Comparison of ENCODE assay signal across 14 mouse cellular contexts in genomic region chr2:76122167-76122566, GRCm38 (mm10).
"Had no signal": no experiment of that assay in that cellular context is flagged by ENCODE, and none has a peak within 500 bp of the region (broad histone marks: within the 10 kb centered on the region; RNA-seq: fewer than 3 reads in every experiment).

No protein-coding gene starts in this region.

- H3K9me3 ChIP-seq: limb, embryonic 10.5 days; liver, embryonic 15.5 days; midbrain, embryonic 15.5 days; neural tube, embryonic 13.5 days had no signal

- DNase-seq: kidney, adult 9 months; kidney, postnatal 36 days; lung, embryonic 14.5 days; lung, postnatal 10 days; retina, postnatal 1 day; right cerebral cortex, postnatal 4 days; spleen, adult 18-20 months; thymus, adult 18-20 months; thymus, postnatal 25 days had no signal

- H3K4me3 ChIP-seq: limb, embryonic 10.5 days; liver, embryonic 15.5 days; megakaryocyte, embryonic 14.5 days; midbrain, embryonic 15.5 days; neural tube, embryonic 13.5 days had no signal

- ATAC-seq: midbrain, embryonic 15.5 days had no signal

- H3K27me3 ChIP-seq: liver, embryonic 15.5 days; megakaryocyte, embryonic 14.5 days; midbrain, embryonic 15.5 days; neural tube, embryonic 13.5 days had no signal

- H3K36me3 ChIP-seq: limb, embryonic 10.5 days; liver, embryonic 15.5 days; midbrain, embryonic 15.5 days; neural tube, embryonic 13.5 days had no signal

- H3K4me1 ChIP-seq: liver, embryonic 15.5 days; megakaryocyte, embryonic 14.5 days; midbrain, embryonic 15.5 days; neural tube, embryonic 13.5 days had no signal
